Mouse (Mus musculus): ENCODE data around the gene Pdxk. TPM values are rescaled to one million over a fixed set of nuclear protein-coding genes. Genes with fewer than 3 reads are reported as not detected.

Gene Pdxk
- polyA plus RNA-seq, 1 experiment from 2014 or later: 6.4 TPM

Small RNA genes within 50 kb of the gene (microRNA-seq; reads per million reads assigned to microRNA genes)
- gene Mir6410: not detected
- 0.95 reads per million for gene Mir6907
- gene Mir6908: not detected

Other genes starting within 250 kb of the Pdxk start
- 16.7 and 17.5 TPM in 2 replicates for gene Trappc10, start 220.3 kb downstream of the Pdxk start, polyA plus RNA-seq (2014; fragmentation: Nextera tagmentation; extraction: Ambion mirVana)
- gene Agpat3, start 112.5 kb downstream of the Pdxk start, polyA plus RNA-seq (2014; fragmentation: Nextera tagmentation; extraction: Ambion mirVana): 37.8 and 46.3 TPM in 2 replicates
- 223 and 244 TPM in 2 replicates for gene Rrp1, start 51.9 kb downstream of the Pdxk start, polyA plus RNA-seq (2014; fragmentation: Nextera tagmentation; extraction: Ambion mirVana)
- gene Cstb, start 39.3 kb downstream of the Pdxk start, polyA plus RNA-seq (2014; fragmentation: Nextera tagmentation; extraction: Ambion mirVana): 109 and 115 TPM in 2 replicates
- not detected in 2 replicates for gene Olfr1358, start 52.5 kb upstream of the Pdxk start, polyA plus RNA-seq (2014; fragmentation: Nextera tagmentation; extraction: Ambion mirVana)
- 27.1 and 27.5 TPM in 2 replicates for gene Ilvbl, start 109.4 kb upstream of the Pdxk start, polyA plus RNA-seq (2014; fragmentation: Nextera tagmentation; extraction: Ambion mirVana)
- gene Syde1, start 127.0 kb upstream of the Pdxk start, polyA plus RNA-seq (2014; fragmentation: Nextera tagmentation; extraction: Ambion mirVana): 9.3 and 9.4 TPM in 2 replicates
- not detected in 2 replicates for gene Olfr1357, start 153.1 kb upstream of the Pdxk start, polyA plus RNA-seq (2014; fragmentation: Nextera tagmentation; extraction: Ambion mirVana)